Mouse (Mus musculus) heart, embryonic 14.5 days (tissue): ENCODE data around the gene Capns2. TPM values are rescaled to one million over a fixed set of nuclear protein-coding genes. Genes with fewer than 3 reads are reported as not detected.

Source experiments
- ATAC-seq: fragments of 200-750 bp; cut with Nextera tagmentation; 2 replicates; pipeline ENCODE4 v1.8.0; 2017; ENCODE audit warnings: low read depth, moderate TSS enrichment; ENCODE audit not compliant: insufficient number of reproducible peaks, insufficient read depth, low FRiP score
- H3K27ac ChIP-seq, 2 experiments: fragments of 200-500 bp in 1 of 2; fragments of 300-500 bp in 1 of 2; sonication (generic) in 1 of 2; replicated peaks in 1 of 2; 2 replicates each; pipeline ENCODE4 v1.5.1; 2012 to 2014; ENCODE audit warnings: low read depth in 2 of 2, low read length in 2 of 2, control low read depth in 1 of 2, mild to moderate bottlenecking in 1 of 2, mixed read lengths in 1 of 2; ENCODE audit not compliant: control insufficient read depth in 1 of 2, insufficient read depth in 1 of 2
- H3K27me3 ChIP-seq: fragments of 300-500 bp; sonication (generic); 2 replicates; pipeline ENCODE4 v1.6.1; 2014; ENCODE audit warnings: mild to moderate bottlenecking, low read length, control low read depth; ENCODE audit not compliant: control insufficient read depth, insufficient read depth
- H3K36me3 ChIP-seq: fragments of 300-500 bp; sonication (generic); 2 replicates; pipeline ENCODE4 v1.6.1; 2014; ENCODE audit warnings: mild to moderate bottlenecking, control low read depth, low read length, mixed read lengths; ENCODE audit not compliant: control insufficient read depth, insufficient read depth
- H3K4me1 ChIP-seq, 2 experiments: fragments of 200-500 bp in 1 of 2; fragments of 300-500 bp in 1 of 2; sonication (generic) in 1 of 2; 2 replicates each; pipeline ENCODE4 v1.6.1; 2012 to 2014; ENCODE audit warnings: low read length in 2 of 2, control low read depth in 1 of 2, mixed read lengths in 1 of 2; ENCODE audit not compliant: control insufficient read depth in 2 of 2, insufficient read depth in 2 of 2
- H3K4me2 ChIP-seq: fragments of 300-500 bp; sonication (generic); 2 replicates; pipeline ENCODE4 v1.6.1; 2014; ENCODE audit warnings: mild to moderate bottlenecking, low read length
- H3K4me3 ChIP-seq, 2 experiments: fragments of 200-500 bp in 1 of 2; fragments of 300-500 bp in 1 of 2; sonication (generic) in 1 of 2; 2 replicates each; pipeline ENCODE4 v1.5.1; 2012 to 2014; ENCODE audit warnings: low read length in 2 of 2, mild to moderate bottlenecking in 2 of 2, control low read depth in 1 of 2, low read depth in 1 of 2, moderate library complexity in 1 of 2; ENCODE audit not compliant: control insufficient read depth in 1 of 2, insufficient read depth in 1 of 2
- H3K9ac ChIP-seq: fragments of 300-500 bp; sonication (generic); 2 replicates; pipeline ENCODE4 v1.6.1; 2014; ENCODE audit warnings: mild to moderate bottlenecking, low read length
- H3K9me3 ChIP-seq: fragments of 300-500 bp; sonication (generic); 2 replicates; pipeline ENCODE4 v1.6.1; 2016; ENCODE audit warnings: low read length, control low read depth; ENCODE audit not compliant: control insufficient read depth
- WGBS: fragments of 180-500 bp; shearing (Covaris S2); extraction: QIAGEN DNeasy Blood & Tissue Kit; methylation state at CpG from one replicate; pipeline ENCODE4 v1.1.7; 2014; 5-methylcytosine and 5-hydroxymethylcytosine counted together
- polyA plus RNA-seq: library from polyadenylated mRNA; unstranded; fragments of >200 nt; fragmentation: Nextera tagmentation; extraction: Ambion mirVana; gene quantifications from 2 replicates; pipeline ENCODE4 v1.2.1, GENCODE M21; 2014

Gene Capns2
- polyA plus RNA-seq, 1 experiment from 2014 or later, result 0.20 TPM

- no peak overlapping the region for H3K4me2 ChIP-seq
- H3K36me3 ChIP-seq, result no peaks in the 10 kb centered on the region
- WGBS, result 88% methylated on average over 7 of the region's 7 CpGs
- no peak overlapping the region for H3K4me3 ChIP-seq
- no peak overlapping the region for H3K27ac ChIP-seq
- H3K9ac ChIP-seq, result no peak overlapping the region
- no peaks in the 10 kb centered on the region for H3K9me3 ChIP-seq
- no peaks in the 10 kb centered on the region for H3K27me3 ChIP-seq
- no peak for ATAC-seq
- H3K4me1 ChIP-seq, result no peaks in the 10 kb centered on the region
Observed at GRCm38 (mm10) chr8:92895053-92895452, 6.2 kb upstream of the Capns2 start.

DNA sequence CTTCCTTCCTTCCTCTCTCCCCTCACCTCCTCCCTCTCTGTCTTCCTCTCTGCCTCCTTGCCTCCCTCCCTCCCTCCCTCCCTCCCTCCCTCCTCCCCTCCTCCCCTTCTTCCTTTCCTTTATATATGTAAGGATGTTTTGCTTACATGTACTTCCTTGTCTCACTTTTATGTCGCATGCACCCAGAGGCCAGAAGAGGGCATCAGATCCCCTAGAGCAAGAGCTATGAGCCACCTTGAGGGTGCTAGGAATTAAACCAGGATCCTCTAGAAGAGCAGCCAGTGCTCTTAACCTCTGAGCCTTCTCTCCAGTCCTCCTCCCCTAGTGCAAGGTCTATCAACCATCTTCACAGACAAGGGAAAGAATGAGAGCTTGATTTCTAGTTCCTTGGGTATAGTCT, 5.2 kb upstream of the Capns2 start:
- no peaks in the 10 kb centered on the region for H3K36me3 ChIP-seq
- ATAC-seq, result no peak
- WGBS, result 52% methylated on average over 1 of the region's 1 CpGs

DNA sequence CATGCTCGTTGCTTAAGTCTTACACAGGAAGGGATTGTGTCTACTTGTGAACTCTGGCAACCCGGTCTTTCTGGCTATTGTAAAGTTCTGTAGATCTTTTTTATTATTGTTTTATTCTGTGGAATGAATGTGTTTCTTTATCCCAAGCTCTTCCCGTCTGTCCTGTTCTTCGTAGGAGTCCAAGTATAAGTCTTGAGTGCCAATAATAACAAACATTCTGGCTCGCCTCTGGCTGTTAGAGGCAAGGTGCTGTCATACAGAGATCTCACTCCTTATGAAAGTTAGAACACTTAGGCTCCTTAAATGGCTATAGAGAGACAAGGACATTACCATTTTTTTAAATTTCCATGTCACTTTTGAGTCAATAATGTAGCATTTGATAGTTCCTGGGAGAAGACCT, 4.6 kb upstream of the Capns2 start:
- no peak overlapping the region for H3K4me3 ChIP-seq
- H3K27me3 ChIP-seq, result no peaks in the 10 kb centered on the region
- no peaks in the 10 kb centered on the region for H3K9me3 ChIP-seq
- H3K4me2 ChIP-seq, result no peak overlapping the region
- H3K4me1 ChIP-seq, result no peaks in the 10 kb centered on the region
- peak overlapping the region in 1 of 2 experiments; percentile 48; a peak in 1 of 4 replicates for H3K27ac ChIP-seq
- no peaks in the 10 kb centered on the region for H3K36me3 ChIP-seq
- H3K9ac ChIP-seq, result no peak overlapping the region
- 54% methylated on average over 5 of the region's 5 CpGs for WGBS
- no peak for ATAC-seq

More for the DNA sequence above, 5.2 kb upstream of the Capns2 start:
- H3K4me2 ChIP-seq, result no peak overlapping the region
- no peak overlapping the region for H3K9ac ChIP-seq
- no peaks in the 10 kb centered on the region for H3K27me3 ChIP-seq
- H3K4me1 ChIP-seq, result no peaks in the 10 kb centered on the region
- peak overlapping the region in 1 of 2 experiments; percentile 48; a peak in 2 of 4 replicates for H3K27ac ChIP-seq
- no peak overlapping the region for H3K4me3 ChIP-seq
- no peaks in the 10 kb centered on the region for H3K9me3 ChIP-seq

GRCm38 (mm10) chr8:92897794-92898193, 3.4 kb upstream of the Capns2 start:
- WGBS, result 80% methylated on average over 4 of the region's 4 CpGs
- ATAC-seq, result no peak

GRCm38 (mm10) chr8:92899590-92899989, 1.6 kb upstream of the Capns2 start:
- no peak overlapping the region for H3K27ac ChIP-seq
- no peak overlapping the region for H3K4me3 ChIP-seq
- ATAC-seq, result no peak
- 81% methylated on average over 9 of the region's 9 CpGs for WGBS
- no peaks in the 10 kb centered on the region for H3K36me3 ChIP-seq
- no peak overlapping the region for H3K4me2 ChIP-seq
- no peaks in the 10 kb centered on the region for H3K9me3 ChIP-seq
- no peaks in the 10 kb centered on the region for H3K27me3 ChIP-seq
- H3K9ac ChIP-seq, result no peak overlapping the region
- no peaks in the 10 kb centered on the region for H3K4me1 ChIP-seq

More at GRCm38 (mm10) chr8:92897794-92898193, 3.4 kb upstream of the Capns2 start:
- Histone ChIP-seq H3K4me3 (no peak overlapping the region), H3K9me3 (no peaks in the 10 kb centered on the region), H3K4me2 (no peak overlapping the region), H3K4me1 (no peaks in the 10 kb centered on the region), H3K27me3 (no peaks in the 10 kb centered on the region), H3K9ac (no peak overlapping the region), H3K36me3 (no peaks in the 10 kb centered on the region), H3K27ac (no peak overlapping the region)

- Histone ChIP-seq H3K4me3 (no peak overlapping the region), H3K4me2 (no peak overlapping the region), H3K9me3 (no peaks in the 10 kb centered on the region), H3K36me3 (no peaks in the 10 kb centered on the region), H3K9ac (no peak overlapping the region), H3K27me3 (no peaks in the 10 kb centered on the region), H3K27ac (no peak overlapping the region), H3K4me1 (no peaks in the 10 kb centered on the region)
- WGBS, result 70% methylated on average over 2 of the region's 2 CpGs
- no peak for ATAC-seq
Observed at GRCm38 (mm10) chr8:92902981-92903380, 1.8 kb downstream of the Capns2 start.

- Histone ChIP-seq H3K9me3 (no peaks in the 10 kb centered on the region), H3K4me1 (no peaks in the 10 kb centered on the region), H3K27ac (no peak overlapping the region), H3K36me3 (no peaks in the 10 kb centered on the region), H3K4me2 (no peak overlapping the region), H3K9ac (no peak overlapping the region), H3K27me3 (no peaks in the 10 kb centered on the region), H3K4me3 (no peak overlapping the region)
- 81% methylated on average over 11 of the region's 11 CpGs for WGBS
- no peak for ATAC-seq
Observed at GRCm38 (mm10) chr8:92903488-92904135, 2.4 kb downstream of the Capns2 start.

- Histone ChIP-seq H3K27ac (no peak overlapping the region), H3K9me3 (no peaks in the 10 kb centered on the region), H3K27me3 (no peaks in the 10 kb centered on the region), H3K4me1 (no peaks in the 10 kb centered on the region), H3K36me3 (no peaks in the 10 kb centered on the region), H3K4me3 (no peak overlapping the region), H3K4me2 (no peak overlapping the region), H3K9ac (no peak overlapping the region)
- WGBS, result 91% methylated on average over 9 of the region's 9 CpGs
- no peak for ATAC-seq
Observed at GRCm38 (mm10) chr8:92906553-92906952, 5.3 kb downstream of the Capns2 start.
